Mouse (Mus musculus): ENCODE data around the gene Ccnd1.

Ccnd1 gene

GRCm38 (mm10) chr7:144940003-144940571, 362 bp upstream of the Ccnd1 start:
- DNase-seq (ENCODE audit: low read depth, low spot score), result no peak

GRCm38 (mm10) chr7:144938661-144939343, 923 bp downstream of the Ccnd1 start:
- no peak for DNase-seq (ENCODE audit: low read depth, low spot score)

GRCm38 (mm10) chr7:144937899-144938517, 1.7 kb downstream of the Ccnd1 start:
- DNase-seq (ENCODE audit: low read depth, low spot score), result no peak

GRCm38 (mm10) chr7:144937490-144937889, 2.2 kb downstream of the Ccnd1 start:
- peak; percentile 91 for DNase-seq (ENCODE audit: low read depth, low spot score)

DNA sequence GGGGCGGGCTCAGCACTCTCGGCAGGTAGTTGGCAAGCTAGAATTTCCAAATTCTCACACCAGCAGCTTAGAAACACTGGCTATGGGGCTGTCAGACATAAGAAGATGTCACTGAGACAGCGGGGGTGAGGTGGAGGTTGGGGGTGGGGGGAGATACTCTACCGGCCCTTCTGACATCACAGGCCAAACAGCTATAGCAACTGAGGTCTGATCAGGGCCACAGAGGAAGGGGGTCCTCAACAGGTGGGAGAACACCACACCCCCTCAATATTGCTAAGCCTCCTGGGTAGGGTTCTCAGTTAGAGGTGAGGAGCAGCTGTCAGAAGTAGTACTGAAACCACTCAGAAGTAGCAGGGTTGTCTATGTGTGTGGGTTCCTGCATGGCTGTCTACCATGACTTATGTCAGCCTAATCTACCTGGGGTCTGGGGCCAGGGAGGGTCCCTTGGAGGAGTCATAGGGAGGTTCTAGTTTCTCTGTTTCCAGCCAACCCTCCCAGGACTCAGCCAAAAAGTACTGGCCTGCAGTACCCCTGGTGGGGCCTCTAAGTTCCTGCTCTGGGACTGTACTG, 3.3 kb downstream of the Ccnd1 start:
- no peak for DNase-seq (ENCODE audit: low read depth, low spot score)

DNA sequence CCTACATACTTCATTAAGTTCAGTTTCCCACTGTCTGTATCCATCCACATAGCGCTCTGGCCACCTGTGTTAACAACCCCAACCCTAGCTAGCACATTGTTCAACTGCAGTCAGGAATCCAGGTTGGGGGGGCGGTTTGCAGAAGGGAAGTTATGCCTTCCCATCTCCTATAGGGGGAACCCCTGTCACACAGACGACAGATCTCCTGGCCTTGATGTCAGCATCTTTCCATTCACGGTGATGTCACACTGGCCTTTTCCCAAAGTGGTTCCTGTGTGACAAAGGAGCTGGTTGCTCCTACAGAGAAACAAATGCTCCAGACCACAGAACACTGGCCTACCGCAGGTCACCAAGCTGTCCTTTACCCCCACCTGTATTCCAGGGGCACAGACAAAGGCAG, 4.2 kb downstream of the Ccnd1 start:
- DNase-seq (ENCODE audit: low read depth, low spot score), result peak; percentile 94

GRCm38 (mm10) chr7:144934901-144935300, 4.8 kb downstream of the Ccnd1 start:
- DNase-seq (ENCODE audit: low read depth, low spot score), result no peak

DNA sequence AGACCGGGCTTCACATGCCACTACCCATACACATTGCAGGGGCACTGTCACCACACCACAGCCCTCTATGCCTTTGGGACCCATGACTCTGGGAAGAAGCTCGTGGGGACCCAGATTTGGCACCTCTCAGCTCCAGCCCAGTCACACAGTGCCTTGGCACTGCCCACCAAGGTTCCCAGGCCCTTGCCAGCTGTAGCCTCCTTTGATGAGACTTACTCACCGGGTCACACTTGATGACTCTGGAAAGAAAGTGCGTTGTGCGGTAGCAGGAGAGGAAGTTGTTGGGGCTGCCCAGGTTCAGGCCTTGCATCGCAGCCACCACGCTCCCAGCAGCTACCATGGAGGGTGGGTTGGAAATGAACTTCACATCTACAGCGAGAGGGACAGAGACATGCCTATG, 5.9 kb downstream of the Ccnd1 start:
- DNase-seq (ENCODE audit: low read depth, low spot score), result no peak

DNA sequence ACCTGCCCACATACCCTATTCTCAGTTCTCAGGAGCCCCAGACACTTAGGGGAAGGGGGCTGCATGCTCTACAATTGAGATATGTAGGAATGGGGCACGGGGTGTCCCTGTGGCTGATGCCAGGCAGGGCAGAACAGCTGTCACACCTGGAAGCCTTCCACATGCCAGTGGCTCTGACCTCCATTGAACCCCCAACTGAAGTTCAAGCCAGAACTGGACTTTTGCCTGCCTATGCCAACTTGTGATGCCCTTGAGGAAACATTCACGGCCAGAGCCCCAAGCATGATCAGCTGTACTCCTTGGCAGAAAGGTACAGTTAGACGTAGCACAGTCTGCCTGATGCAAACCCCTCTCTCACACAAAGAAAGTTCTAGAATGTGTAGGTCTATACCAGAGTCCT, 6.4 kb downstream of the Ccnd1 start:
- no peak for DNase-seq (ENCODE audit: low read depth, low spot score)

GRCm38 (mm10) chr7:144932389-144932937, 7.3 kb downstream of the Ccnd1 start:
- DNase-seq (ENCODE audit: low read depth, low spot score), result no peak

GRCm38 (mm10) chr7:144931778-144932177, 7.9 kb downstream of the Ccnd1 start:
- DNase-seq (ENCODE audit: low read depth, low spot score), result peak; percentile 67

DNA sequence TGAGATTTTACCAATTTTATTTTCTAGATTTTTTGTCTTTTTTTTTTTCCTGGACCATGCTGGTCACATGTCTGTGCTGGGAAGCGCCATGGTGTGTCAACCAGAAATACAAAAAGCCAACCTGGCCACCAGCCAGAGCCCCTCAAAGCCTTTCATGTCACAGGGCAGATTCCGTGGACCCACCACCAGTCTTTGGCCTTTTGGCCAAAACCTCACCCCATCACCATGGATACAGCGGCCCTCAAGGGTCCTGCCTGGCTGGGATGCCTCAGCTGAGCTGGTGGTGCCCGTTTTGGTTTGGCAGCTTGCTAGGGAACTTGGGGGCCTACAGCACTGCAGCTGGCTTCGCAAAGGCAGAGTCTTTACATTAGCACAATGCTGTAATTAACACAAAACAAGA, 9.8 kb downstream of the Ccnd1 start:
- DNase-seq (ENCODE audit: low read depth, low spot score), result no peak

- no peak for DNase-seq (ENCODE audit: low read depth, low spot score)
These were observed 10.2 kb downstream of the Ccnd1 start for GRCm38 (mm10) chr7:144929506-144929905.

- no peak for DNase-seq (ENCODE audit: low read depth, low spot score)
These were observed 10.9 kb downstream of the Ccnd1 start for GRCm38 (mm10) chr7:144928889-144929210.

GRCm38 (mm10) chr7:144928009-144928888, 11.5 kb downstream of the Ccnd1 start:
- no peak for DNase-seq (ENCODE audit: low read depth, low spot score)

DNA sequence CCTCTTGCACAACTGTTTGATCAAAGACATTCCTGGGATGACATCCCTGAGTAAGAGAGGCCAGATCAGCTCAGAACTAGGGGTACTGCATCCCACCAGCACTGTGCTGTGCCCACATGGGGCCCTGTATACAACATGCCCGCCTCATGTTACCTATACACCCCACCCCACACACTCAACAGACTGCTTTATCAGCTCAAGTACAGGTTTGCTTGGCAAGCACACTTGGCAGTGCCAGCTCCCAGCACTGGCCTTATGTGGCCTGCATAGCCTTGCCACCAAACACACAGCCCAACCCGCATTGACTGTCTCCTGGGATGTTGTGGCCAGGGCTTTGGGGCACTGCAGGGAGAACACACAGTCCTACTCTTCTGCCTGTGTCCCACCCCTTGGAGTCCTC, 12.1 kb downstream of the Ccnd1 start:
- DNase-seq (ENCODE audit: low read depth, low spot score), result no peak

DNA sequence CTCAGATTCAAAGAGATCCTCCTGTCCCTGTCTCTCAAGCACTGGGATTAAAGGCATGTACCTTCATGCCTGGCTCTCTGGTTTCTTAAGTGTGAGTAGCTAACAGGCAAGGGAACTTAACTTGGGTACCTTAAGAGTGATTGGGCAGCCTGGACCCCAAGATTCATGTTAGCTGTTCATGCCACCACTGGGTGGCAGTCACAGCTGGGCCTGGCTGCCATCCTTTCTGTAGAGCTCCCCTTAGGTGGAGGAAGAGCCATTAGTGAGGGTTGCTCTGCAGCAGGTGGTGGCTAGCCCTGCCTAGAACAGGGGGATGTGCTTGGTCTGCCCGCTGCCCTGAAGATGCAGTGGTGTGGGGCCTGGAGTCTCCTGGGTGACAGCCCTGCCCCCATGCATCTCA, 20.9 kb downstream of the Ccnd1 start:
- DNase-seq (ENCODE audit: low read depth, low spot score), result no peak

- peak; percentile 97 for DNase-seq (ENCODE audit: low read depth, low spot score)
These were observed 24.6 kb downstream of the Ccnd1 start, which contains the start of gene LTO1 for GRCm38 (mm10) chr7:144914948-144915750. Gene LTO1, plus strand, starts transcription at chr7:144915100.

DNA sequence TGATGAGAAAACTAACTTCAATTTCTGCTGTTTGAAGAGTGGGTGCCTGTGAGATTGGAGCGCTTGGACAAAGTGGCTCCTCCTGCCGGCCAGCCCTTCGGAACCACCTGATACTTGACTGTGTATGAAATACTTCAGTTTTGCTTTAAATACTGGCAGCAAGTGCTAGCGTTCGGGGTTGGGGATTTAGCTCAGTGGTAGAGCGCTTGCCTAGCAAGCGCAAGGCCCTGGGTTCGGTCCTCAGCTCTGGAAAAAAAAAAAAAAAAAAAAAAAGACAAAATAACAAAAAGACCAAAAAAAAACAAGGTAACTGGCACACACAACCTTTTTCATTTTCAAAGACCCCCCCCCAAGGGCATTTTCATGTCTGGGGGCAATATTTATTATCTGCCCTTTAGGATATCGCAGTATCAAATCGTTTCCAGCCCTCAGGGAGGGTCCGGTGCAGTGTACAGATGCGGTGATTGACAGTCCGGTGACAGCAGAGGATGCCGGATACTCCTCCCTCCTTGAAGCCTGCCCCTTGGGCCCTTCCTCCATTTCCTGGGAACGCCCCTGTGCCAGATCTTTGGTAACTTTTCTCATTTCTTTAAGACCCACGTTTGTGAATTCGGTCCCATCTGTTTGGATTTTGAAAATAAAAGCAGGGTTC, 25.3 kb downstream of the Ccnd1 start:
- peak; percentile 90 for DNase-seq (ENCODE audit: low read depth, low spot score)

DNA sequence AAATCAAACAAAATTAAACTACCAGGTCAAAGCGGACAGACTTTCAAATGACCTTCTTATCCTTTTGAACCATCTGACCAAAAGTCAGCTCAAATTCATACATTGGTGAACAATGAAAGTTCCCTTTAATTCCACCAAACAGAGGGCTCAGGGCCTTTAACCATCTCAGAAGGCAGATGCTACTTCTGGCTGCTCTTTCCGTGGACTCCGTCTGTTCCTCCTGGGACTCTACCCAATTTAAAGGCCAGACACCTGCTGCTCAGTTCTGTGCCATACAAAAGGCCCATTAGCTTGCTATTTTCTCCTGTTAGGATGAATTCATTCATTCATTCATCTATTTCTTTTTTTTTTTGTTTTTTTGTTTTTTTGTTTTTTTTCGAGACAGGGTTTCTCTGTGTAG, 26.8 kb downstream of the Ccnd1 start:
- DNase-seq (ENCODE audit: low read depth, low spot score), result peak; percentile 94
